Mouse (Mus musculus): Measurements from ENCODE around the gene B4gat1. TPM values are rescaled to one million over a fixed set of nuclear protein-coding genes. Genes with fewer than 3 reads are reported as not detected.
A peak's percentile ranks its signal among the peaks of the same experiment; 100 is the strongest.

B4gat1 gene
- polyA plus RNA-seq, 1 experiment from 2014 or later: 45.1 TPM

GRCm38 (mm10) chr19:5052166-5052822, 13.7 kb downstream of the B4gat1 start:
- Histone ChIP-seq H3K27ac (no peak overlapping the region), H3K36me3 (peaks cover 28% of the 10 kb centered on the region), H3K4me1 (peaks cover 43% of the 10 kb centered on the region), H3K4me3 (no peak overlapping the region), H3K9ac (0 out of 2 replicates have a peak overlapping the region, but pooled peaks have one; percentile 10), H3K27me3 (peaks cover 44% of the 10 kb centered on the region), H3K4me2 (no peak overlapping the region), H3K9me3 (no peaks in the 10 kb centered on the region)
- WGBS: 30% methylated on average over 25 of the region's 25 CpGs
- no peak for ATAC-seq (ENCODE audit: insufficient number of reproducible peaks, low FRiP score, low TSS enrichment, low read depth)

GRCm38 (mm10) chr19:5052853-5053252, 14.2 kb downstream of the B4gat1 start:
- WGBS: 64% methylated on average over 17 of the region's 17 CpGs
- Histone ChIP-seq H3K4me1 (peaks cover 44% of the 10 kb centered on the region), H3K27ac (no peak overlapping the region)

GRCm38 (mm10) chr19:5053909-5054308, 15.3 kb downstream of the B4gat1 start:
- no peak overlapping the region for H3K9ac ChIP-seq
- H3K36me3 ChIP-seq: peaks cover 12% of the 10 kb centered on the region
- H3K27me3 ChIP-seq: peaks cover 44% of the 10 kb centered on the region
- H3K4me3 ChIP-seq: no peak overlapping the region
- no peak overlapping the region for H3K4me2 ChIP-seq
- no peak for ATAC-seq (ENCODE audit: insufficient number of reproducible peaks, low FRiP score, low TSS enrichment, low read depth)
- H3K4me1 ChIP-seq: peaks cover 55% of the 10 kb centered on the region
- H3K27ac ChIP-seq: no peak overlapping the region
- no peaks in the 10 kb centered on the region for H3K9me3 ChIP-seq
- 19% methylated on average over 9 of the region's 9 CpGs for WGBS

More at GRCm38 (mm10) chr19:5052853-5053252, 14.2 kb downstream of the B4gat1 start:
- H3K9me3 ChIP-seq: no peaks in the 10 kb centered on the region
- no peak overlapping the region for H3K4me2 ChIP-seq
- H3K4me3 ChIP-seq: no peak overlapping the region
- ATAC-seq (ENCODE audit: insufficient number of reproducible peaks, low FRiP score, low TSS enrichment, low read depth): no peak
- peaks cover 44% of the 10 kb centered on the region for H3K27me3 ChIP-seq
- no peak overlapping the region for H3K9ac ChIP-seq
- H3K36me3 ChIP-seq: peaks cover 22% of the 10 kb centered on the region

- H3K4me2 ChIP-seq: no peak overlapping the region
- 8% methylated on average over 6 of the region's 6 CpGs for WGBS
- H3K36me3 ChIP-seq: no peaks in the 10 kb centered on the region
- H3K9ac ChIP-seq: no peak overlapping the region
- H3K27me3 ChIP-seq: peaks cover 30% of the 10 kb centered on the region
- no peak for ATAC-seq (ENCODE audit: insufficient number of reproducible peaks, low FRiP score, low TSS enrichment, low read depth)
- no peak overlapping the region for H3K27ac ChIP-seq
- H3K4me1 ChIP-seq: peaks cover 59% of the 10 kb centered on the region
- no peaks in the 10 kb centered on the region for H3K9me3 ChIP-seq
- H3K4me3 ChIP-seq: no peak overlapping the region
These were observed 17.6 kb downstream of the B4gat1 start for GRCm38 (mm10) chr19:5056251-5056650.

- no peak overlapping the region for H3K4me2 ChIP-seq
- H3K36me3 ChIP-seq: no peaks in the 10 kb centered on the region
- H3K4me1 ChIP-seq: peaks cover 48% of the 10 kb centered on the region
- ATAC-seq (ENCODE audit: insufficient number of reproducible peaks, low FRiP score, low TSS enrichment, low read depth): no peak
- WGBS: 30% methylated on average over 16 of the region's 16 CpGs
- H3K4me3 ChIP-seq: no peak overlapping the region
- H3K9me3 ChIP-seq: no peaks in the 10 kb centered on the region
- peak overlapping the region; percentile 38; the same call in 1 of the 2 replicates for H3K27ac ChIP-seq
- H3K9ac ChIP-seq: no peak overlapping the region
- peaks cover 11% of the 10 kb centered on the region for H3K27me3 ChIP-seq
These were observed 19.5 kb downstream of the B4gat1 start for GRCm38 (mm10) chr19:5057876-5058775.

GRCm38 (mm10) chr19:5058801-5059771, 20.5 kb downstream of the B4gat1 start:
- no peaks in the 10 kb centered on the region for H3K9me3 ChIP-seq
- no peak overlapping the region for H3K4me2 ChIP-seq
- peaks cover 1% of the 10 kb centered on the region; the same call in 1 of the 2 replicates for H3K27me3 ChIP-seq
- no peak overlapping the region; the same call in 1 of the 2 replicates for H3K9ac ChIP-seq
- 24% methylated on average over 10 of the region's 10 CpGs for WGBS
- ATAC-seq (ENCODE audit: insufficient number of reproducible peaks, low FRiP score, low TSS enrichment, low read depth): peak; percentile 33; the same call in 1 of the 2 replicates
- H3K4me1 ChIP-seq: peaks cover 46% of the 10 kb centered on the region
- peak overlapping the region; percentile 48 for H3K27ac ChIP-seq
- no peak overlapping the region for H3K4me3 ChIP-seq
- no peaks in the 10 kb centered on the region for H3K36me3 ChIP-seq

GRCm38 (mm10) chr19:5060365-5061330, 22.0 kb downstream of the B4gat1 start:
- H3K9ac ChIP-seq: no peak overlapping the region
- H3K4me2 ChIP-seq: no peak overlapping the region
- H3K27me3 ChIP-seq: no peaks in the 10 kb centered on the region
- no peak overlapping the region for H3K4me3 ChIP-seq
- H3K9me3 ChIP-seq: no peaks in the 10 kb centered on the region
- no peaks in the 10 kb centered on the region for H3K36me3 ChIP-seq
- 27% methylated on average over 5 of the region's 5 CpGs for WGBS
- peaks cover 55% of the 10 kb centered on the region for H3K4me1 ChIP-seq
- peak; percentile 16; the same call in 1 of the 2 replicates for ATAC-seq (ENCODE audit: insufficient number of reproducible peaks, low FRiP score, low TSS enrichment, low read depth)
- peak overlapping the region; percentile 40 for H3K27ac ChIP-seq

- peaks cover 51% of the 10 kb centered on the region for H3K4me1 ChIP-seq
- no peaks in the 10 kb centered on the region for H3K27me3 ChIP-seq
- no peak overlapping the region for H3K4me2 ChIP-seq
- H3K9ac ChIP-seq: no peak overlapping the region
- H3K27ac ChIP-seq: no peak overlapping the region
- no peaks in the 10 kb centered on the region for H3K36me3 ChIP-seq
- 81% methylated on average over 5 of the region's 5 CpGs for WGBS
- no peak for ATAC-seq (ENCODE audit: insufficient number of reproducible peaks, low FRiP score, low TSS enrichment, low read depth)
- H3K9me3 ChIP-seq: no peaks in the 10 kb centered on the region
- H3K4me3 ChIP-seq: no peak overlapping the region
These were observed 23.4 kb downstream of the B4gat1 start for GRCm38 (mm10) chr19:5062041-5062440.

GRCm38 (mm10) chr19:5062446-5062845, 23.8 kb downstream of the B4gat1 start:
- H3K4me1 ChIP-seq: peaks cover 55% of the 10 kb centered on the region

GRCm38 (mm10) chr19:5065104-5065503, 26.5 kb downstream of the B4gat1 start:
- Histone ChIP-seq H3K27me3 (peaks cover 3% of the 10 kb centered on the region; the same call in 1 of the 2 replicates), H3K9ac (no peak overlapping the region), H3K4me3 (no peak overlapping the region), H3K9me3 (no peaks in the 10 kb centered on the region), H3K27ac (no peak overlapping the region), H3K4me2 (no peak overlapping the region), H3K4me1 (peaks cover 58% of the 10 kb centered on the region), H3K36me3 (no peaks in the 10 kb centered on the region)
- WGBS: 59% methylated on average over 7 of the region's 7 CpGs
- ATAC-seq (ENCODE audit: insufficient number of reproducible peaks, low FRiP score, low TSS enrichment, low read depth): no peak

More at GRCm38 (mm10) chr19:5062446-5062845, 23.8 kb downstream of the B4gat1 start:
- Histone ChIP-seq H3K9ac (no peak overlapping the region), H3K36me3 (no peaks in the 10 kb centered on the region), H3K9me3 (no peaks in the 10 kb centered on the region), H3K4me3 (no peak overlapping the region), H3K4me2 (no peak overlapping the region), H3K27me3 (no peaks in the 10 kb centered on the region), H3K27ac (no peak overlapping the region)
- ATAC-seq (ENCODE audit: insufficient number of reproducible peaks, low FRiP score, low TSS enrichment, low read depth): no peak
- 45% methylated on average over 6 of the region's 6 CpGs for WGBS
